Comparison of ENCODE assay signal across 22 mouse cellular contexts in genomic region chr11:120610477-120611046, GRCm38 (mm10). TPM values are rescaled to one million over a fixed set of nuclear protein-coding genes. Genes with fewer than 3 reads are reported as not detected.
DNase-seq lines count a peak whose midpoint lies in the region; ATAC-seq lines count a peak whose summit lies in the region.
"Had no signal": no experiment of that assay in that cellular context is flagged by ENCODE, and none has a peak within 500 bp of the region (broad histone marks: within the 10 kb centered on the region; RNA-seq: fewer than 3 reads in every experiment).

No protein-coding gene starts in this region.

- no peak for ATAC-seq in forebrain, embryonic 11.5 days (replicated peaks; ENCODE audit: low FRiP score)
- no peak for ATAC-seq in forebrain, embryonic 13.5 days
- no peak for ATAC-seq in hindbrain, embryonic 13.5 days (ENCODE audit: low FRiP score)
- ATAC-seq: activated CD4-positive, CD25-positive, alpha-beta regulatory T cell, adult 4 months; CD4-positive, CD25-positive, alpha-beta regulatory T cell, adult 4 months; forebrain, embryonic 14.5 days; forebrain, postnatal 0 days; Patski had no signal

- no peak overlapping the region for H3K9ac ChIP-seq in forebrain, embryonic 11.5 days (ENCODE audit: low read length)
- no peak overlapping the region for H3K9ac ChIP-seq in forebrain, embryonic 13.5 days
- H3K9ac ChIP-seq in hindbrain, embryonic 13.5 days, result 0 out of 2 replicates have a peak overlapping the region, but pooled peaks have one; percentile 2
- H3K9ac ChIP-seq: embryonic facial prominence, embryonic 12.5 days; forebrain, postnatal 0 days had no signal

- no peaks in the 10 kb centered on the region for H3K27me3 ChIP-seq in forebrain, embryonic 11.5 days (ENCODE audit: control insufficient read depth, insufficient read depth, low read length)
- peaks cover 17% of the 10 kb centered on the region for H3K27me3 ChIP-seq in forebrain, embryonic 13.5 days
- H3K27me3 ChIP-seq in hindbrain, embryonic 13.5 days, result peaks cover 32% of the 10 kb centered on the region
- peaks cover 35% of the 10 kb centered on the region for H3K27me3 ChIP-seq in hindbrain, embryonic 10.5 days (ENCODE audit: insufficient read depth, poor library complexity, severe bottlenecking)
- H3K27me3 ChIP-seq: CH12.LX, Patski had no signal

- no peak overlapping the region for H3K4me3 ChIP-seq in forebrain, embryonic 11.5 days (ENCODE audit: low read depth, low read length)
- no peak overlapping the region for H3K4me3 ChIP-seq in forebrain, embryonic 13.5 days
- no peak overlapping the region for H3K4me3 ChIP-seq in hindbrain, embryonic 13.5 days
- H3K4me3 ChIP-seq in hindbrain, embryonic 10.5 days, result no peak overlapping the region
- H3K4me3 ChIP-seq: embryonic facial prominence, embryonic 10.5 days; embryonic facial prominence, embryonic 12.5 days had no signal

- peaks cover 2% of the 10 kb centered on the region; the same call in 1 of the 2 replicates for H3K4me1 ChIP-seq in forebrain, embryonic 11.5 days (replicated peaks; ENCODE audit: control insufficient read depth, insufficient read depth, low read length)
- H3K4me1 ChIP-seq in forebrain, embryonic 13.5 days, result peaks cover 12% of the 10 kb centered on the region
- peaks cover 27% of the 10 kb centered on the region for H3K4me1 ChIP-seq in hindbrain, embryonic 13.5 days (replicated peaks)
- H3K4me1 ChIP-seq in hindbrain, embryonic 10.5 days (replicated peaks), result peaks cover 38% of the 10 kb centered on the region

- no peaks in the 10 kb centered on the region; the same call in 1 of the 2 replicates for H3K36me3 ChIP-seq in forebrain, embryonic 11.5 days (ENCODE audit: control insufficient read depth, insufficient read depth, low read length)
- peaks cover 79% of the 10 kb centered on the region for H3K36me3 ChIP-seq in forebrain, embryonic 13.5 days (ENCODE audit: poor library complexity, severe bottlenecking)
- H3K36me3 ChIP-seq in hindbrain, embryonic 13.5 days, result peaks cover 74% of the 10 kb centered on the region
- H3K36me3 ChIP-seq in hindbrain, embryonic 10.5 days, result peaks cover 87% of the 10 kb centered on the region

- H3K9me3 ChIP-seq in forebrain, embryonic 11.5 days (ENCODE audit: control insufficient read depth, low read length), result no peaks in the 10 kb centered on the region
- H3K9me3 ChIP-seq in forebrain, embryonic 13.5 days (replicated peaks), result no peaks in the 10 kb centered on the region
- no peaks in the 10 kb centered on the region for H3K9me3 ChIP-seq in hindbrain, embryonic 13.5 days
- H3K9me3 ChIP-seq in hindbrain, embryonic 10.5 days, result no peaks in the 10 kb centered on the region
- H3K9me3 ChIP-seq: embryonic facial prominence, embryonic 10.5 days; embryonic facial prominence, embryonic 12.5 days; G1E had no signal

- whole genome bisulfite sequencing in forebrain, embryonic 11.5 days, result 79% methylated on average over 9 of the region's 9 CpGs
- WGBS in forebrain, embryonic 13.5 days, result 73% methylated on average over 9 of the region's 9 CpGs
- 81% methylated on average over 9 of the region's 9 CpGs for WGBS in hindbrain, embryonic 13.5 days
- 85% methylated on average over 9 of the region's 9 CpGs for WGBS in hindbrain, embryonic 10.5 days

- no peak overlapping the region for H3K4me2 ChIP-seq in forebrain, embryonic 11.5 days (ENCODE audit: low read depth, low read length, severe bottlenecking)
- no peak overlapping the region for H3K4me2 ChIP-seq in forebrain, embryonic 13.5 days
- no peak overlapping the region for H3K4me2 ChIP-seq in hindbrain, embryonic 13.5 days
- H3K4me2 ChIP-seq: embryonic facial prominence, embryonic 12.5 days had no signal

- no peak overlapping the region for H3K27ac ChIP-seq in forebrain, embryonic 11.5 days (ENCODE audit: low read depth, low read length)
- H3K27ac ChIP-seq in forebrain, embryonic 13.5 days, result no peak overlapping the region
- no peak overlapping the region for H3K27ac ChIP-seq in hindbrain, embryonic 13.5 days
- H3K27ac ChIP-seq in hindbrain, embryonic 10.5 days, result no peak overlapping the region
- H3K27ac ChIP-seq: embryonic facial prominence, embryonic 10.5 days; embryonic facial prominence, embryonic 12.5 days had no signal

- DNase-seq in cerebellum, adult 11-12 months, result peak; percentile 56
- no peak for DNase-seq in cerebellum, adult 8-10 months
- peak; percentile 45 for DNase-seq in cerebellum, adult 9-11 months
- no peak for DNase-seq in cerebellum, postnatal 4 days (ENCODE audit: low spot score in 2 of 2)
- DNase-seq in forebrain, embryonic 11.5 days (ENCODE audit: low spot score), result peak; percentile 50
- no peak for DNase-seq in hindbrain, embryonic 10.5 days (ENCODE audit: low spot score)
- DNase-seq: adrenal gland, adult 8-10 months; adrenal gland, postnatal 14 days; adrenal gland, postnatal 36 days; B cell, adult 2 months; cerebellum, postnatal 14 days; forebrain, postnatal 0 days had no signal

RNA-seq across cellular contexts. Expression of gene Npb, which starts 2.3 kb away (rescaled TPM):
- not detected in 2 replicates for polyA plus RNA-seq in forebrain, embryonic 11.5 days (2014; fragmentation: Nextera tagmentation; extraction: Ambion mirVana)
- 0.50 TPM in 1 of 2 replicates, not detected in the other for polyA plus RNA-seq in forebrain, embryonic 13.5 days (2015; fragmentation: Nextera tagmentation; extraction: Ambion mirVana)
- 0.79 and 1.3 TPM in 2 replicates for polyA plus RNA-seq in hindbrain, embryonic 13.5 days (2015; fragmentation: Nextera tagmentation; extraction: Ambion mirVana)
- polyA plus RNA-seq in hindbrain, embryonic 10.5 days (2016; fragmentation: Nextera tagmentation; extraction: Ambion mirVana), result 0.34 and 0.63 TPM in 2 replicates
- polyA plus RNA-seq: activated CD4-positive, CD25-positive, alpha-beta regulatory T cell, adult 4 months; CD4-positive, CD25-positive, alpha-beta regulatory T cell, adult 4 months; embryonic facial prominence, embryonic 10.5 days had no signal

RNA-seq across cellular contexts. Expression of gene Pcyt2, which starts 7.2 kb away (rescaled TPM):
- 126 and 134 TPM in 2 replicates for polyA plus RNA-seq in forebrain, embryonic 11.5 days (2014; fragmentation: Nextera tagmentation; extraction: Ambion mirVana)
- polyA plus RNA-seq in forebrain, embryonic 13.5 days (2015; fragmentation: Nextera tagmentation; extraction: Ambion mirVana), result 140 and 159 TPM in 2 replicates
- polyA plus RNA-seq in hindbrain, embryonic 13.5 days (2015; fragmentation: Nextera tagmentation; extraction: Ambion mirVana), result 169 and 174 TPM in 2 replicates
- polyA plus RNA-seq in hindbrain, embryonic 10.5 days (2016; fragmentation: Nextera tagmentation; extraction: Ambion mirVana), result 139 and 160 TPM in 2 replicates

RNA-seq across cellular contexts. Expression of gene Anapc11, which starts 12.3 kb away (rescaled TPM):
- polyA plus RNA-seq in forebrain, embryonic 11.5 days (2014; fragmentation: Nextera tagmentation; extraction: Ambion mirVana), result 200 and 217 TPM in 2 replicates
- polyA plus RNA-seq in forebrain, embryonic 13.5 days (2015; fragmentation: Nextera tagmentation; extraction: Ambion mirVana), result 204 and 211 TPM in 2 replicates
- polyA plus RNA-seq in hindbrain, embryonic 13.5 days (2015; fragmentation: Nextera tagmentation; extraction: Ambion mirVana), result 179 and 192 TPM in 2 replicates
- polyA plus RNA-seq in hindbrain, embryonic 10.5 days (2016; fragmentation: Nextera tagmentation; extraction: Ambion mirVana), result 237 TPM in 2 replicates

RNA-seq across cellular contexts. Expression of gene Alyref, which starts 12.4 kb away (rescaled TPM):
- polyA plus RNA-seq in forebrain, embryonic 11.5 days (2014; fragmentation: Nextera tagmentation; extraction: Ambion mirVana), result 808 and 816 TPM in 2 replicates
- polyA plus RNA-seq in forebrain, embryonic 13.5 days (2015; fragmentation: Nextera tagmentation; extraction: Ambion mirVana), result 420 and 488 TPM in 2 replicates
- 267 and 290 TPM in 2 replicates for polyA plus RNA-seq in hindbrain, embryonic 13.5 days (2015; fragmentation: Nextera tagmentation; extraction: Ambion mirVana)
- polyA plus RNA-seq in hindbrain, embryonic 10.5 days (2016; fragmentation: Nextera tagmentation; extraction: Ambion mirVana), result 607 and 643 TPM in 2 replicates

RNA-seq across cellular contexts. Expression of gene Sirt7, which starts 14.5 kb away (rescaled TPM):
- 37.8 and 41.1 TPM in 2 replicates for polyA plus RNA-seq in forebrain, embryonic 11.5 days (2014; fragmentation: Nextera tagmentation; extraction: Ambion mirVana)
- polyA plus RNA-seq in forebrain, embryonic 13.5 days (2015; fragmentation: Nextera tagmentation; extraction: Ambion mirVana), result 42.7 and 43.1 TPM in 2 replicates
- polyA plus RNA-seq in hindbrain, embryonic 13.5 days (2015; fragmentation: Nextera tagmentation; extraction: Ambion mirVana), result 50.4 and 50.6 TPM in 2 replicates
- polyA plus RNA-seq in hindbrain, embryonic 10.5 days (2016; fragmentation: Nextera tagmentation; extraction: Ambion mirVana), result 37.0 and 42.4 TPM in 2 replicates

Comparison
In these comparisons a context has a peak if more than half of its experiments do, and no peak if none do; other contexts are left out.
1. DNase-seq: peak in cerebellum, adult 11-12 months (single experiment), cerebellum, adult 9-11 months (single experiment) and forebrain, embryonic 11.5 days (single experiment); none in cerebellum, adult 8-10 months (single experiment), cerebellum, postnatal 4 days (0 of 2) and hindbrain, embryonic 10.5 days (single experiment).